Mouse (Mus musculus) megakaryocyte, adult 5-6 weeks (primary cell): ENCODE data around the gene Rassf3. TPM values are rescaled to one million over a fixed set of nuclear protein-coding genes. Genes with fewer than 3 reads are reported as not detected.
A peak's percentile ranks its signal among the peaks of the same experiment; 100 is the strongest.

Source experiments
- ATAC-seq: 2 replicates; pipeline ENCODE4 v1.8.0; 2016; ENCODE audit warnings: mild to moderate bottlenecking, inconsistent platforms; ENCODE audit not compliant: poor library complexity, severe bottlenecking
- total RNA-seq, 2 experiments: library from RNA; stranded (forward) in 1 of 2; stranded (reverse) in 1 of 2; fragments of 153-499, 151-499 nt in 1 of 2; fragments of 221-1000, 200-1000 nt in 1 of 2; gene quantifications; 2 replicates each; pipeline versions ENCODE4 v1.2.3 to v1.2.4; 2015 to 2017

The Rassf3 gene
- total RNA-seq, 2 experiments from 2014 or later: 56.4 to 65.7 TPM

DNA sequence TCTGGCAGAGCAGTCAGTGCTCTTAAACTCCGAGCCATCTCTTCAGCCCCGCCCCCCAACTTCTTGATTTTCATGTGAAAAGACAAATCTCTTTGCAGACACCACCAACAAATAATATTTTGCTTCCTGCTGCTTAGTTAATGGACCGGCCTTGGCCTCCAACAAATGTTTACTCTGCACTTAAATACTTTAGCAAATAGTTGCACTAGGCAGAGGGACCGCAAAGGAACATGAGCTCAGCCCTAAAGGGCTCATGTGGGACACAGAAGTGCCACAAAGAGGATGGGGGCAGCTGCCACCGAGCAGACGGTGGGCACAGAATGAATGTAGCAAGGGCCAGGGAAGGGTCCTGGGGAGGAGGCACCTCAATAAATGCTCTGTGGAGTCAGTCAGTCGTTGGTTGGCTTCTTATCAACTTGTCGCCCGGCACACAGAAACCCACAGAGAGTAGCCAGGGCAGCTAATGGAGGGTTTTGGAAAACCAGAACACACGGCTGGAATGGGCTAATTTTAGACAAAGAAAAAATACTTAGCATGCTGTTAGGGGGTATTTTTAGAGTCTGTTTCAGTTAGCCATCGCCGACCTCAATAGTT is 44.0 kb downstream of the Rassf3 start:
- ATAC-seq: no peak

DNA sequence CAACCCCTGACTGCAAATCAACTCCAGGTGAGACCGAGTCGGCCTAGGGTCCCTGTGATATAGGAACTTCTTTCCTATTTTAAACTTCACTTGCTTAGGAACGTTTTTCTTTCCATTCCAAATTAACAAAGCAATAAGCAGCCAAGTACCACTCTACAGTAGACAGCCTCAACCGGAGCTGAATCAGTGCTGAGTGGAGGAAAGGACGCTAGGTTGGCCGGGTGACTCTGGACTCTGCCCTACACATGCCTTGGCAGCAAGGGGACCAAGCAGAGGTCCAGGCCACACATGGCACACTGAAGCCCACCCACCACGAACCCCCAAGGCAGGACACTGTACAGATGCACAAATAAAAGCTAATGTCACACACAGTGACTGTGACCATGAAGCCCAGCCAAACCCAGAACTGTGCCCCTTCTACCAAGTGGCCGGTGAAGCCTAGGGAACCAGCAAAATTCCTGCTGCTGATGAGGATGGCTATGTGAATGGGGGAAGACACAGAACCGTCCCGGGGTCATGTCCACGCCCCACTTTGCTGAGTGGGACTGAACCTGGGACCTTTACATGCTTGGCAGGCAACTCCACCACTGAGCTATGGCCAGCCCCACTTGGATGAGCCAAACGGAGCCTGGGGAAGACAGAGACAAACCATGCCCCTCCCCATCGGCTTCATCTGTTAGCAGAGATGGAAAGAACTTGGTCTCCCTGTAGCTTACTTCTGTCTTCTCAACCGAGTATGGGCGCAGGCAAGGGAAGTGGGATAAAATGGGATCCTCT is 45.2 kb downstream of the Rassf3 start:
- ATAC-seq: no peak

GRCm38 (mm10) chr10:121429981-121430682 is 46.0 kb downstream of the Rassf3 start:
- peak; percentile 5; the same call in 1 of the 2 replicates for ATAC-seq

DNA sequence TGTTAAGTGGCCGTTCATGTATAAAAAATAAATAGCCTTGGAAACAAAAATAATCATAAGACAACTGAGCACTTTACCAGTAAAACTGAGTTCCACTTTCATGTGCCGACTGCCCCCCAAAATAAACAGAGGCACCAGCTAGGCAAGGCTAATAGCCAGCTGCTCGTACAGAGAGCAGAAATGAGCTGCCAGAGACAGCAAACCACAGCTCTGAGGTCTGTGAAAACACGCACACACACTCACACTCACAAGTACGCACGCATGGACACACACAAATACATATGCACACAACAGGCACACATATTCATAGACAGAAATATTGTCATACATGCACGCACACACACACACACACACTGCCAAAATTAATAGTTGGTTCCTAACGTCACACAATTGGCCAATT is 46.6 kb downstream of the Rassf3 start:
- peak; percentile 23 for ATAC-seq

- ATAC-seq: peak; percentile 14; the same call in 1 of the 2 replicates
Measured at GRCm38 (mm10) chr10:121429089-121429488, 47.1 kb downstream of the Rassf3 start.

GRCm38 (mm10) chr10:121428011-121428711 is 48.0 kb downstream of the Rassf3 start:
- no peak for ATAC-seq

DNA sequence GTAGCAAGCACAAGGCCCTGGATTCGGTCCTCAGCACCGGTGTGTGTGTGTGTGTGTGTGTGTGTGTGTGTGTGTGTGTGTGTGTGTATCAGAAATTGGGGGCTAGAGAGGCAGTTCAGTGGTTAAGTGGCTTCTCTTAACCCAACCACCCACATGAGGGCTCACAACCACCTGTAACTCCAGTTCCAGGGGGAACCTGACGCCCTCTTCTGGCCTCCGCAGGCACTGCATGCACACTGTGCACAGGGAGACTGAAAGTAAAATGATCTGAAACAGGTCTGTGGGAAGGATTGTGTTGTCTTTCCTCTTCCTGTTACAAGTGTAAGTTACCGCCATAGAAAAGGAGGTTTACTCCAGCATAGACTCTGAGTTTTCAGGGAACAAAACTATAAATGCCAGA is 49.0 kb downstream of the Rassf3 start:
- peak; percentile 22 for ATAC-seq

DNA sequence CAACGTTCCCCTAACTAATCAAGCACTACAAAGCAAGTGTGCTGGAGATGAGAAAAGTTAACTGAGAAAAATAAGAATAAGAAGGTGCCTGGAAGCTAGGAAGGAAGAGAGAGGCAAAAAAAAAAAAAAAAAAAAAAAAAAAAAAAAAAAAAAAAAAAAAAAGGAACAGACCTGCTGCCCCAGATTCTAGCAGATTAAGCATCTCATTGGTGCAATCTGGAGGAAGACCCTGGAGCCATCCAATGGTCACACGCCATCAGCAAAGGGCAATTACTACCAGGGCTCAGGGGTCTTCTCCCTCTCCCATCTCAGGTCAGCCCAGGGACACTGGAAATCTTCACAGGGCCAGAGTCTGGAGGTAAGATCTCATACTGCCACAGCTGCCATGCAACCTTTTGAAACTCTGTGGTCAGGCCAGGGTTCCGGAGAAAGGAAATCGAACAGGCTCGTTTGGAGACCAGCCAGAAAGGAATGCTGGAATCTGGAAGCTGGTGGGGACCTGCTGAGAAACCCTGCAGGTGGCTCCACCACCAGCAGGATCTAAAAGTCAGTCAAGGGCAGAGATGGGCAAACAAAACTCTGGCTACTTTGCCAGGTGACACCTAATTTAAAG is 49.6 kb downstream of the Rassf3 start:
- ATAC-seq: peak; percentile 32

DNA sequence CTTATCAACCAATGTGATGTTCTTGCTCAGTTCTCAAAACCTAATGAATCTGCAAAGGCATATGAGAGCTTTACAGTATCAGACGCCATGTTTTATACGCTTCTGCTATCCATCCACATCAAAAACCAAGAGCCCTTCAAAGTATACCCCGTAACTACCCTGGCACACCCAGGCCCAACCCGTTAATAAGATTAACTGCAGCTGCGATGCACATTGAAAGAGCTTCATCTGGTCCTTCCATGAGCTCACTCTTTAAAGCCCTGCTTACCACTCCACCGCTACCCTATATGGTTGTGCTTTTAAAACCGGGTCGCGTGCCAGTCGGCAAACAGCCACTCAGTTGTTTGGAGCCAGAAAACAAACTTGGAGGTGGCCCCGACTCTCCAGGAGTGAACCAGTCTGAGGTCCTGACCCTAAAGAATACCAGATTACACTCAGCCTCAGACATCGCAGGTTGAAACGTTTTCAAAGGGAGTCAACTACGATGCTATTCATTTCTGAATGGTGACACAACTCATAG is 50.6 kb downstream of the Rassf3 start:
- no peak for ATAC-seq

DNA sequence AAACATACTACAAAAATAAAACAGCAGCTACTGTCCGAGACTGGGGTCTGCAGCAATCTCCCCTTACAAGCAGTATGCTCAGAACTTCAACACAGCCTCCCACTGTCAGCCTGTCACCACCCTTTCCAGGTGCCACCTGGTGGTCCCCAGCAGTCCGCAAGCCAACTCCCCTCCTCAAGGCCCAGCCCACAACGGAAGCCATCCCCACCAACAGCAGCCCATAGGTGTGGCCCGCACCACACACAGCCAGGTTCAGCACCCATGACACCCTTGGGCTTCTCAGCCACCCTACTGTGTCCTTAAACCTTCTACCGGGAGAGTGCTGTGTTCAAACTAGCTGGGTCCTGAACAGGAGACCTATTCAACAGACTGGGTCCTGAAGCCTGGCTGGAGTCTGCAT is 51.1 kb downstream of the Rassf3 start:
- no peak for ATAC-seq

DNA sequence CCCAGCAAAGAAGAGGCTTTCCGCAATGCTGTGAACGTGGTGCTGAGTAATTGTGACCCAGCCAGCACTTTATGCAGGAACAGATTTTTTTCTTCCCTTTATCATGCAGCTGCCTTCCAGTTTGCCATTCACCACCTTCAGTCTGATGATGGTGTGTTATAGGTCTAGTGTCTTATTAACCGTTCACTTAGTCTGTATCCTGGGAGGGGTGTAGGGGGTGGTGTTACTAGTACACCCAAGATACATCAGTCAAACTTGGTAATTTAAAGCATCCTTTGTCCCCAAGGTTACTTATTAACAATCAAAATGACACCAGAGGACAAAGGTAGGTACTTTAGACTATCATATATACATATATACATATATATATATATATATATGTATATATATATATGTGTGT is 51.7 kb downstream of the Rassf3 start:
- no peak for ATAC-seq

- peak; percentile 36 for ATAC-seq
Measured at GRCm38 (mm10) chr10:121423541-121424349, 52.4 kb downstream of the Rassf3 start.

DNA sequence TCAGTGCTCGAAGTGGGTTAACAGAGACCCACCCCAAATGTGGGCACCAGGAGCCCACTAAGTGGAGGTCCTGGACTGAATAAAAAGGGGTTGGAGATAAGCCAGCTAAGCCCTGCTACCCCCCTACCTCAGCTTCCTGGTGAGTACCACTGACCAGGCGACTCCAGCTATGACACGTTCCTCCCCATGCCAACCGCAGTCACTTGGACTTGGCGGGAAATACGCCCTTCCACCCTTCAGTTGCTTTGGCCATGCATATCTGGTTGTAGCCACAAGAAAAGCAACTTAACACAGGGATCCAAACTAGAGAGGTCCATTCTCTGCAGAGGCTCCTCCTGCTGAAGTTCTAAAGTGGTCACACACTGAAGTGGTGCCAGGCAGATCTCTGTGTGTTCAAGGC is 53.9 kb downstream of the Rassf3 start:
- no peak for ATAC-seq

DNA sequence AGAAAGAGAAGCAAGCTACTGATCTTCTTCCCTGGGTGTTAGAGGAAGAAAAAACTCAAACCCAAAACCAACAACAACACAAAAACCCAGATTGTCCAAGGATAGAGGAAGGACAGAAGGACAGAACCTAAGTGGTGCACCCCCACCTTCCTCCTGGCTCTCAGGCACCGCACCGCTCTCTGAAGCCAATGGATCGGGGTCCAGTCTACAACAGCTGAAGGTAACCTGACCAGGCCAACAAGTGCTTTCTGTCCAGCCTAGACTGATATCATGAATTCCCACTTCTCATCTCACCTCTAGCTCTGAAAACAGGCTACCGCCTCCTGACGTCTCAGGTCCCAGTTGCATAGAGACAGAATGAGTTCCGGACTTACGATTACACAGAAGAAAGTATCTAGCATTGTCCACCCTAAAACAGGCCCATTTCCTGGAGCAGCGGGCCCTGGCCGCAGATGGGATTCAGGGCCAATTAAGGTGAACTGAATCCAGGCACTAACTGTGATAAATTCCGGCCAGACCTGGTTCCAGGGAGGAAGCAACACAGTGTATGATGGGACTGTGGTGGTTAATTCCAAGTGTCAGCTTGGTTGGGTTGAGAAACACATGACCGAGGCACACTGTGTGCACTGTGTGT is 54.4 kb downstream of the Rassf3 start:
- no peak for ATAC-seq

GRCm38 (mm10) chr10:121421023-121421422 is 55.1 kb downstream of the Rassf3 start:
- ATAC-seq: no peak

- ATAC-seq: peak; percentile 31
Measured at GRCm38 (mm10) chr10:121419640-121420470, 56.3 kb downstream of the Rassf3 start.

- no peak for ATAC-seq
Measured at GRCm38 (mm10) chr10:121418835-121419234, 57.3 kb downstream of the Rassf3 start.

- ATAC-seq: no peak
Measured at GRCm38 (mm10) chr10:121414127-121414526, 62.0 kb downstream of the Rassf3 start.
